Comparison of ENCODE assay signal across 7 mouse cellular contexts in genomic region chr2:157278717-157279415, GRCm38 (mm10). TPM values are rescaled to one million over a fixed set of nuclear protein-coding genes. Genes with fewer than 3 reads are reported as not detected.
DNase-seq lines count a peak whose midpoint lies in the region; ATAC-seq lines count a peak whose summit lies in the region.

Gene Rpn2 (plus strand): TSS chr2:157279017.

- peaks cover 17% of the 10 kb centered on the region for H3K4me1 ChIP-seq in embryonic facial prominence, embryonic 12.5 days
- H3K4me1 ChIP-seq in limb, embryonic 11.5 days (ENCODE audit: control insufficient read depth, insufficient read depth, low read length), result peaks cover 13% of the 10 kb centered on the region
- peaks cover 10% of the 10 kb centered on the region for H3K4me1 ChIP-seq in midbrain, embryonic 14.5 days (ENCODE audit: control insufficient read depth, insufficient read depth, low read length)

- under 1% methylated on average over 58 of the region's 64 CpGs for WGBS in embryonic facial prominence, embryonic 12.5 days
- WGBS in limb, embryonic 11.5 days, result under 1% methylated on average over 63 of the region's 64 CpGs
- whole genome bisulfite sequencing in midbrain, embryonic 14.5 days, result under 1% methylated on average over 64 of the region's 64 CpGs

- no peaks in the 10 kb centered on the region for H3K27me3 ChIP-seq in embryonic facial prominence, embryonic 12.5 days
- H3K27me3 ChIP-seq in limb, embryonic 11.5 days (ENCODE audit: control insufficient read depth, insufficient read depth, low read length), result no peaks in the 10 kb centered on the region
- H3K27me3 ChIP-seq in midbrain, embryonic 14.5 days (ENCODE audit: control insufficient read depth, insufficient read depth, low read length), result no peaks in the 10 kb centered on the region

- peak within 1 kb of the TSS; percentile 87 for H3K27ac ChIP-seq in embryonic facial prominence, embryonic 12.5 days
- H3K27ac ChIP-seq in limb, embryonic 11.5 days (replicated peaks; ENCODE audit: low read depth, low read length), result peak within 1 kb of the TSS; percentile 90
- H3K27ac ChIP-seq in midbrain, embryonic 14.5 days (replicated peaks; ENCODE audit: low read depth, low read length), result peak within 1 kb of the TSS; percentile 94

- H3K4me3 ChIP-seq in embryonic facial prominence, embryonic 12.5 days, result peak within 1 kb of the TSS; percentile 98
- H3K4me3 ChIP-seq in limb, embryonic 11.5 days (ENCODE audit: low read depth, low read length), result peak within 1 kb of the TSS; percentile 81
- H3K4me3 ChIP-seq in midbrain, embryonic 14.5 days (replicated peaks; ENCODE audit: low read depth, low read length), result peak within 1 kb of the TSS; percentile 98

- peaks cover 20% of the 10 kb centered on the region for H3K36me3 ChIP-seq in embryonic facial prominence, embryonic 12.5 days
- H3K36me3 ChIP-seq in limb, embryonic 11.5 days (ENCODE audit: control insufficient read depth, insufficient read depth, low read length), result peaks cover 8% of the 10 kb centered on the region
- H3K36me3 ChIP-seq in midbrain, embryonic 14.5 days (ENCODE audit: control insufficient read depth, insufficient read depth, low read length), result peaks cover 8% of the 10 kb centered on the region; the same call in 1 of the 2 replicates

- H3K9me3 ChIP-seq in embryonic facial prominence, embryonic 12.5 days, result no peaks in the 10 kb centered on the region
- H3K9me3 ChIP-seq in limb, embryonic 11.5 days (ENCODE audit: control insufficient read depth, low read length), result no peaks in the 10 kb centered on the region
- H3K9me3 ChIP-seq in midbrain, embryonic 14.5 days (ENCODE audit: control insufficient read depth, low read length), result no peaks in the 10 kb centered on the region

- ATAC-seq in embryonic facial prominence, embryonic 12.5 days (ENCODE audit: insufficient number of reproducible peaks, insufficient read depth, low FRiP score, low TSS enrichment), result peak; percentile 99
- peak; percentile 100 for ATAC-seq in limb, embryonic 11.5 days (ENCODE audit: insufficient number of reproducible peaks, low FRiP score, low TSS enrichment, low read depth)
- peak; percentile 100 for ATAC-seq in midbrain, embryonic 14.5 days (ENCODE audit: low FRiP score, low TSS enrichment)

- DNase-seq in adrenal gland, postnatal 25 days, result peak; percentile 97
- DNase-seq in heart, adult 11 months, result peak; percentile 100
- DNase-seq in kidney, adult 18-20 months, result peak; percentile 98
- DNase-seq in limb, embryonic 11.5 days (ENCODE audit: low spot score), result peak; percentile 98
- peak; percentile 97 for DNase-seq in midbrain, embryonic 14.5 days
- peak; percentile 92 to 95 for DNase-seq in spleen, adult 18-20 months

- H3K4me2 ChIP-seq in embryonic facial prominence, embryonic 12.5 days (replicated peaks), result peak within 1 kb of the TSS; percentile 69
- H3K4me2 ChIP-seq in limb, embryonic 11.5 days (ENCODE audit: low read depth, severe bottlenecking), result peak within 1 kb of the TSS; percentile 76
- H3K4me2 ChIP-seq in midbrain, embryonic 14.5 days (ENCODE audit: low read length), result peak within 1 kb of the TSS; percentile 66

- peak within 1 kb of the TSS; percentile 95 for H3K9ac ChIP-seq in embryonic facial prominence, embryonic 12.5 days
- H3K9ac ChIP-seq in limb, embryonic 11.5 days (ENCODE audit: low read length), result peak within 1 kb of the TSS; percentile 95
- peak within 1 kb of the TSS; percentile 86 for H3K9ac ChIP-seq in midbrain, embryonic 14.5 days (replicated peaks; ENCODE audit: low read length)

RNA-seq across cellular contexts. Expression of gene Rpn2, which starts in this region (rescaled TPM):
- 246 and 263 TPM in 2 replicates for total RNA-seq in adrenal gland, postnatal 25 days (2021)
- 265 and 268 TPM in 2 replicates for polyA plus RNA-seq in embryonic facial prominence, embryonic 12.5 days (2016; fragmentation: Nextera tagmentation; extraction: Ambion mirVana)
- polyA plus RNA-seq in limb, embryonic 11.5 days (2014; fragmentation: Nextera tagmentation; extraction: Ambion mirVana), result 269 TPM in 2 replicates
- 167 and 194 TPM in 2 replicates for polyA plus RNA-seq in midbrain, embryonic 14.5 days (2014; fragmentation: Nextera tagmentation; extraction: Ambion mirVana)

Comparison
In these comparisons a context has a peak if more than half of its experiments do, and no peak if none do; other contexts are left out.
1. Peak in every context shown above with its lines: DNase-seq, ATAC-seq, H3K4me3 ChIP-seq and H3K27ac ChIP-seq.